Mouse (Mus musculus) stomach, postnatal 0 days (tissue): ENCODE data around the gene Rgma. TPM values are rescaled to one million over a fixed set of nuclear protein-coding genes. Genes with fewer than 3 reads are reported as not detected.

Experiments
- ATAC-seq: fragments of 200-750 bp; cut with Nextera tagmentation; 2 replicates; pipeline ENCODE4 v1.8.0; 2017; ENCODE audit not compliant: low FRiP score, low TSS enrichment
- DNase-seq: peaks from one replicate; pipeline ENCODE4 v3.0.0-alpha.2; 2016; ENCODE audit warnings: low spot score
- H3K27ac ChIP-seq: fragments of 300-500 bp; sonication (generic); replicated peaks from 2 replicates; pipeline ENCODE4 v1.5.1; 2014; ENCODE audit warnings: mild to moderate bottlenecking, control low read depth
- H3K27me3 ChIP-seq: fragments of 300-500 bp; sonication (generic); 2 replicates; pipeline ENCODE4 v1.6.1; 2014; ENCODE audit warnings: low read length; ENCODE audit not compliant: control insufficient read depth, insufficient read depth
- H3K36me3 ChIP-seq: fragments of 300-500 bp; sonication (generic); 2 replicates; pipeline ENCODE4 v1.6.1; 2014; ENCODE audit warnings: low read length, mixed read lengths; ENCODE audit not compliant: control insufficient read depth, insufficient read depth
- H3K4me1 ChIP-seq: fragments of 300-500 bp; sonication (generic); replicated peaks from 2 replicates; pipeline ENCODE4 v1.6.1; 2014; ENCODE audit warnings: antibody characterized with exemption; ENCODE audit not compliant: control insufficient read depth, insufficient read depth
- H3K4me2 ChIP-seq: fragments of 300-500 bp; sonication (generic); replicated peaks from 2 replicates; pipeline ENCODE4 v1.6.1; 2014; ENCODE audit warnings: low read depth, mild to moderate bottlenecking, control low read depth, moderate library complexity
- H3K4me3 ChIP-seq: fragments of 300-500 bp; sonication (generic); 2 replicates; pipeline ENCODE4 v1.5.1; 2014; ENCODE audit warnings: low read depth, low read length, control low read depth
- H3K9ac ChIP-seq: fragments of 300-500 bp; sonication (generic); 2 replicates; pipeline ENCODE4 v1.6.1; 2014; ENCODE audit warnings: mild to moderate bottlenecking, low read length, control low read depth, mixed read lengths
- H3K9me3 ChIP-seq: fragments of 300-500 bp; sonication (generic); 2 replicates; pipeline ENCODE4 v1.6.1; 2016; ENCODE audit warnings: low read length; ENCODE audit not compliant: control insufficient read depth
- CTCF ChIP-seq: IDR thresholded peaks from 2 replicates; pipeline ENCODE4 v1.5.1; 2016; ENCODE audit warnings: antibody characterized with exemption, low read depth, mild to moderate bottlenecking, moderate library complexity
- EP300 ChIP-seq: optimal IDR thresholded peaks from 2 replicates; pipeline ENCODE3; 2016; ENCODE audit warnings: antibody characterized with exemption
- WGBS: fragments of 180-500 bp; shearing (Covaris S2); extraction: QIAGEN DNeasy Blood & Tissue Kit; methylation state at CpG from one replicate; pipeline ENCODE4 v1.1.7; 2014; 5-methylcytosine and 5-hydroxymethylcytosine counted together
- polyA plus RNA-seq: library from polyadenylated mRNA; unstranded; fragments of >200 nt; fragmentation: Nextera tagmentation; extraction: Ambion mirVana; gene quantifications from 2 replicates; pipeline ENCODE4 v1.2.1, GENCODE M21; 2015

Gene Rgma
- polyA plus RNA-seq, 1 experiment from 2014 or later = 4.5 TPM

DNA sequence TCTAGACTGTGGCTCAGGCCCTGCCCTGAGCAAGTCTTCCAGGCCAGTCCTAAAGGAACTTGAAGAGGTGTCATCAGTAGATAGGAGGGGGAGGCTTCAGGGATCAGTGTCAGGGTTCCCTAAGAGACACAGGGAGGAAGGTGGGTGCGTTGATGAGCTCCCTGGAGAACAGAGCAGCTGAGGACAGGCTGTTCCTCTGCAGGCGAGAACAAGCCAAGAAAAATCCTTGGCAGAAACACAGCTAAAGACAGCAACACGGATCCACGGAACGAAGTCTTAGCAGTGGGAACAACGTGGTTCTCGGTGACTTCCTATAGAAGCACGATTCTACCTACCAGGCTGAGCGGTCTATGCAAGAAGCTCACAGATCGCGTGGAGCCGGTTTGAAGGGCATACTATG is 44.6 kb upstream of the Rgma start:
- WGBS = 50% methylated on average over 12 of the region's 12 CpGs
- H3K9me3 ChIP-seq = no peaks in the 10 kb centered on the region
- no peak overlapping the region for H3K4me2 ChIP-seq
- H3K36me3 ChIP-seq = no peaks in the 10 kb centered on the region
- H3K27ac ChIP-seq = peak overlapping the region; percentile 71
- DNase-seq (no peak), ATAC-seq (no peak)
- H3K4me1 ChIP-seq = peaks cover 13% of the 10 kb centered on the region; the same call in 1 of the 2 replicates
- no peak overlapping the region for H3K9ac ChIP-seq
- TF ChIP-seq EP300 (no peak), CTCF (no peak)
- H3K27me3 ChIP-seq = no peaks in the 10 kb centered on the region
- no peak overlapping the region for H3K4me3 ChIP-seq

- no peak for ATAC-seq
- Histone ChIP-seq H3K9ac (no peak overlapping the region), H3K4me1 (peaks cover 13% of the 10 kb centered on the region; the same call in 1 of the 2 replicates)
Observed at GRCm38 (mm10) chr7:73331645-73332044, 43.7 kb upstream of the Rgma start.

GRCm38 (mm10) chr7:73333398-73333988 is 41.8 kb upstream of the Rgma start:
- ATAC-seq (peak; percentile 46; the same call in 1 of the 2 replicates), DNase-seq (peak; percentile 29)
- Histone ChIP-seq H3K4me3 (no peak overlapping the region), H3K4me1 (peaks cover 7% of the 10 kb centered on the region; the same call in 1 of the 2 replicates), H3K9me3 (no peaks in the 10 kb centered on the region), H3K9ac (no peak overlapping the region), H3K36me3 (no peaks in the 10 kb centered on the region), H3K27me3 (no peaks in the 10 kb centered on the region), H3K4me2 (no peak overlapping the region), H3K27ac (peak overlapping the region; percentile 70)
- no peak for TF ChIP-seq CTCF
- TF ChIP-seq EP300 = no peak
- 57% methylated on average over 12 of the region's 12 CpGs for WGBS

More at GRCm38 (mm10) chr7:73331645-73332044, 43.7 kb upstream of the Rgma start:
- WGBS = 73% methylated on average over 7 of the region's 7 CpGs
- no peaks in the 10 kb centered on the region for H3K9me3 ChIP-seq
- no peak for DNase-seq
- H3K4me2 ChIP-seq = no peak overlapping the region
- H3K27me3 ChIP-seq = no peaks in the 10 kb centered on the region
- no peaks in the 10 kb centered on the region for H3K36me3 ChIP-seq
- TF ChIP-seq CTCF = no peak
- no peak for TF ChIP-seq EP300
- 0 out of 2 replicates have a peak overlapping the region, but pooled peaks have one; percentile 31 for H3K27ac ChIP-seq
- no peak overlapping the region for H3K4me3 ChIP-seq

- Histone ChIP-seq H3K4me2 (no peak overlapping the region), H3K36me3 (no peaks in the 10 kb centered on the region), H3K27ac (peak overlapping the region; percentile 63), H3K4me1 (peaks cover 3% of the 10 kb centered on the region; the same call in 1 of the 2 replicates), H3K9ac (no peak overlapping the region), H3K4me3 (no peak overlapping the region), H3K9me3 (no peaks in the 10 kb centered on the region), H3K27me3 (no peaks in the 10 kb centered on the region)
- 30% methylated on average over 7 of the region's 7 CpGs for WGBS
- peak; percentile 12; the same call in 1 of the 2 replicates for ATAC-seq
- DNase-seq = peak; percentile 23
- no peak for TF ChIP-seq CTCF
- TF ChIP-seq EP300 = peak; percentile 65
Observed at GRCm38 (mm10) chr7:73334883-73335282, 40.4 kb upstream of the Rgma start.

GRCm38 (mm10) chr7:73336380-73336779 is 38.9 kb upstream of the Rgma start:
- Histone ChIP-seq H3K27me3 (no peaks in the 10 kb centered on the region), H3K4me1 (no peaks in the 10 kb centered on the region; the same call in 1 of the 2 replicates), H3K27ac (no peak overlapping the region; the same call in 1 of the 2 replicates), H3K4me2 (no peak overlapping the region), H3K9me3 (no peaks in the 10 kb centered on the region), H3K9ac (no peak overlapping the region), H3K36me3 (no peaks in the 10 kb centered on the region), H3K4me3 (no peak overlapping the region)
- TF ChIP-seq CTCF (no peak), EP300 (no peak)
- ATAC-seq (no peak), DNase-seq (no peak)
- WGBS = 28% methylated on average over 7 of the region's 7 CpGs

DNA sequence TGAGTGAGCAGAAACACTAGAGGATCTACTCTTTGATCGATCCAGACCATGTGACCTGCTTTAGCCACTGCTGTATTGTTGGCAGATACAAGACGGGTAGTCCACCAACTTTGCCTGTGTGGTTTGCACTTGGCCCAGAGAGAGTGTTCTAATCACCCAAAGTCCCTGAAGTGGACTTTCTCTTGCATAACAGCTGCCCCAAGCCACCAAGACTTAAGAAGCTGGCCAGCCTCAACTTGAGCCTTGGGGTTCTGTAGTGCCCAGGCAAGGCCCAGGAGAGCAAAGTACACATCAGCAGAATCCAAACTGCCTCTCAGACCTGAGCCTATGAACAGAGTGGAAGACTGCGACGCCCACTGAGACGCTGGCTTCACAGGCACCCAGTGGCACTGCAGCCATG is 37.0 kb upstream of the Rgma start:
- Histone ChIP-seq H3K36me3 (no peaks in the 10 kb centered on the region), H3K9me3 (no peaks in the 10 kb centered on the region), H3K9ac (no peak overlapping the region), H3K27me3 (no peaks in the 10 kb centered on the region), H3K4me1 (no peaks in the 10 kb centered on the region; the same call in 1 of the 2 replicates), H3K4me3 (no peak overlapping the region), H3K4me2 (no peak overlapping the region), H3K27ac (no peak overlapping the region)
- TF ChIP-seq EP300 (no peak), CTCF (no peak)
- 87% methylated on average over 5 of the region's 5 CpGs for WGBS
- no peak for ATAC-seq
- no peak for DNase-seq
